Mouse (Mus musculus) cerebellum, postnatal 14 days (tissue): ENCODE results near the gene Ccdc42.

Experiments used
- DNase-seq, 2 experiments: peaks; one replicate each; pipeline ENCODE4 v3.0.0; 2021; ENCODE audit warnings: mixed read lengths in 2 of 2

Ccdc42 gene

DNA sequence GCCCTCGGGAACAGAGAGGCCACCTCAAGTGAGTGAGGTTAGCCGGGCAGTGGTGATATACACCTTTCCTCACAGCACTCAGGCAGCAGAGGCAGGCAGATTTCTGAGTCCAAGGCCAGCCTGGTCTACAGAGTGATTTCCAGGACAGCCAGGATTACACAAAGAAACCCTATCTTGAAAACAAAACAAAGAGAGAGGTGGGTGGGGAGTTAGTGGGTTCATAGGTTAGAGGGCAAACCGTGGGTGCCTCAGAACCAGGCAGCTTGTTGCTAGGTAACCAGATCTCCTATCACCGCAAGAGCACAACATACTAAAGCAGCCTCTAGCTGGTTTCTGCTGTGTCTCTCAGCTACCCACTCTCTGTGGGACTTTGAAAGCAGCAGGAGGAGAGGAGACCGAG is at the start of gene Ccdc42:
TSS of gene Ccdc42 (plus strand) at position 301 of the 400 bp plus-strand sequence.
- DNase-seq, result no peak

DNA sequence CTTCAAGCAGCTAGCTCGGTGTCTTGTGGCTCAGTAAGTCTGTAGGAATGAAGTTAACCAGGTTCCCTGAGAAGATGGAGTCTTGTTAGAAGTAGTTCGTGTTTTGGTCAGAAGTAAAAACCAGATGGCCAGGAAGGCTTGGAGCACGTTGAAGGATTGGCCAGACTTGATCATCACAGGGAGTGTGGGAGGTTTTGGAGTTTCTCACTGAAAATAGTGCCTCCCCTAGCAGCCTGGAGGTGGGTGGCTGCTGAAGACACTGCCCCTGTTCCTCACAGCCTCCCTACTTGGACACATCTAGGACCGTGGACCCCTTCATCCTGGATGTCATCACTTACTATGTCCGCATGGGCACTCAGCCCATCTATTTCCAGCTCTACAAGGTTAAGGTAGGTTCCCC is 47.2 kb upstream of the Ccdc42 start:
- no peak for DNase-seq

DNA sequence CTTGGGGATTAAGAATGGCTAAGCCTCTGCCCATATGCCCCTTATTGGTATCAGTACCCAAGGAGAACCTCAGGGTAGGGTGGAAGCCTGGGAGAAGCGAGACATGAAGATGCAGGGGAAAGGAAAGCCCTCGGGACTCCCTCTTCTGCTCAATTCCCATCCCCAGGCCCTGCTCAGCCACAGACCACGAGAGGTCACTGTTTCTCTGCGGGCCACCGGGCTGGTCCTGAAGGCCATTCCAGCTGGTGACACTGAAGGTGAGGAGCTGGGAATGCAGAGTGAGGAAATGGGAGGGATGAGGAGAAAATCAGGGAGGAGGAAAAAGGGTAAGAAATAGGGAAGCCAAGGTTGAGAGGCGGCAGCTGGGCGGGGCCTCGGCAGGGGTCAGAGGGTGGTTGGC is 42.3 kb upstream of the Ccdc42 start:
- DNase-seq, result peak; percentile 47 to 54

DNA sequence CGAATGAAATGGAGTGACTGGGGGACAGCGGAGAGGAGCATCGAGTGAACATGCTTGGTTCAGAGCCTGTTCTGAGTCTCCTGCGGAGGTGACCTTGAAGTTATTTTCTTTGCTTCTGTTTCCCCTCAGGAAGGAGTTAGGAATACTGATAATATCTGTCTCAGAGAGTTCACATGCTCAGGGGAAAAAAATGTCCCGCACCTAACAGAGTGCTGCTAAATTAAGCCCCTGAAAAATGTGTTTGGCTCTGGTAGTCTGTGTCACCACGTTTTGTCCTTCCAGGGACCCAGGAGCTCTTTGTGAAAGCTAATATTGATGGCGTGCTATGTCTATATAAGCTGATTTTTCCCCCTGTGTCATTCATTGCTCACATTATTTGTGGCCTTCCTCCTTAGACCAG is 41.6 kb upstream of the Ccdc42 start:
- DNase-seq, result no peak

DNA sequence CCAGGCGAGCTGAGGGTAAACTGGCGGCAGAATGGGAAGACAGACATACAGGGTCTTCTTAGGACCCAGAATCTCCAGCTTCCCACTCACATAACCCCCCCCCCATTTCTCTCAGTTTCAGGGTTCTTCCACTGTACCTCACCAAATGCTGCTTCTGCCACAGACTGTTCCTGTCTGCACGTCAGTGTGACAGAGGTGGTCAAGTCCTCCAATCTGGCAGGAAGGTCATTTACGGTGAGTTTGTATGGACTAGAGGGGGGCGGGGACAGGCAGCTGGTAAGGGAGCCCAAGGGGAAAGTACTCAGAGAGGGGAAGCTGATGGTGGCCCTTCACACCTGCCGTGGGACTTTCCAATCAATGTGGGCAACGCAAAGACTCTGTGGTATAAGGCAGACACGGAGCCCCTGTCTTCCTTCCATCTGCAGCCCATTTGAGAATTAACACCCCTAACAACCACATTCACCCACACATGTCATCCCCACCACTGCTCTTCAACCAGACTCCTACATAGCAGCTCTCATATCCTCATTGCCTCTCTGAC is 41.1 kb upstream of the Ccdc42 start:
- DNase-seq, result no peak

DNA sequence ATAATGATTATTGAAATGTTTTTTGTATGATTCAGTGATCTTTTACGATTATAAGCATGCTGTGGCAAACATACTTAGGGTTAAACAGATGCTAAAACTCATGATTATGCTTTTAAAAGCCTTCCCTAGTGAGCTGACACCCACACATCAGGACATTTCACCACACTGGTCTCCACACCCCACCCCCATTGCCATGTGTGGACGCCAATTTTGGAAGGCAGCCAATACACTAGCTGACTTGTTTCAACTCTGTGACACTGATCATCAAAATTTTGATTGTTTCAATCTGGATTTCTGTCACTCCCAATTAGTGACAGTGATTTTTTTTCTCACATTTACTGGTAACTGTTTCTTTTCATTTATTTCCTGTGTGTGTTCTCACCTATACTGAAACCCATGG is 39.3 kb upstream of the Ccdc42 start:
- DNase-seq, result no peak

DNA sequence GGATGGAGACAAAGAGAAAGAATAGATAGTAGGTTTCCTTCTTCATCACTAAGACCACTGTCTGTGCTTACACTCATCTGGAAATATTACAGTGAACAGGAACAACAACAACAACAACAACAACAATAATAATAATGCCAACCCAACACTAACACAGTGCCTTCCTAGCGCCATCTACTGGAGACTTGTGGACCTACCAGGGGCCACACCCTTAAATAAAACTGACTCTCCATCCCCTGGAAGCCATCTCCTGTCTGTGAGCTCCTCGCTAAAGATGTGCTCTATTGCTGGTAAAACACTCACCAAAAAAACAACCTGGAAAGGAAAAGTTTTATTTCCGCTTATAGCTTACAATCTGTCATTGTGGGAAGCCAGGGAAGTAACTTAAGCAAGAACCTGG is 37.2 kb upstream of the Ccdc42 start:
- DNase-seq, result no peak

DNA sequence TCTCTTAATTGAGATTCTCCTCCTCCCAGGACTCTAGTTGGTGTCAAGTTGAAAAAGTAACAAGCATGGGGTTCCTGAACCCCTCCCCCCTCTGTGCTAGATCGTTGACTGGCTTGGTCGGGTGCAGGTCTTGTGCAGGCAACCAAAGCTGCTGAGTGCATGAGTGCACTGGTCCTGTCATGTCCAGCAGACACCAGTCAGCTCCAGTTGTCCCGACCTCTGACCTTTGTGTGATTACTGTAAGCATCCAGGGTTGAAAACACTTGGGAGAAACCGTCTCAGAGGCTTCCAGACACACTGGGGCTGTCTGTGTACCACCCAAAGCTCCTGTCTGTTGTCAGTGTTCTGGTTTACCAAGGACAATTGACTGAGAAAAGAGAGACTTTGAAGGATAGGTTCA is 36.5 kb upstream of the Ccdc42 start:
- no peak for DNase-seq

DNA sequence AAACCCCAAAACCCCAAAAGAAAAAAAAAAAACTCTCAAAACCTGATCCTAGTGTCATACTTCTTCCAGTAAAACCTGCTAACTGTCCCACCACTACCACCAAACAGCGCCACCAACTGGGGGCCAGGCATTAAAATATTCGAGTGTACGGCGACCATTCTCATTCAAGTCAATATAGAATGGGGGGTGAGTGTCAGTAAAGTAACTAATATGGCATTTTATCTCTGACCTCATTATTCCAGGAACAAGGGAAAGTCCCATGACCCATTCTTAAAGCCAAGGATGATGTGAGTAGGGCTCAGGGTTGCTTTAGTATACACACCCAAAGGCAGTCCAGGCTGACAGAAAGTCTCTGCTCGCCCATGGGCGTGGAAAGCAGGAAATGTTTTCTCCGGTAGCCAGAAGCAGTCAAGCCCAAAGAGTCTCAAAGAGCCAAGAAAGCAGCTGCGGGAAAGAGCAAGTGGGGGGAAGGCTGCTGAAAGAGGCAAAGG is 32.8 kb upstream of the Ccdc42 start:
- peak; percentile 55 to 69 for DNase-seq

DNA sequence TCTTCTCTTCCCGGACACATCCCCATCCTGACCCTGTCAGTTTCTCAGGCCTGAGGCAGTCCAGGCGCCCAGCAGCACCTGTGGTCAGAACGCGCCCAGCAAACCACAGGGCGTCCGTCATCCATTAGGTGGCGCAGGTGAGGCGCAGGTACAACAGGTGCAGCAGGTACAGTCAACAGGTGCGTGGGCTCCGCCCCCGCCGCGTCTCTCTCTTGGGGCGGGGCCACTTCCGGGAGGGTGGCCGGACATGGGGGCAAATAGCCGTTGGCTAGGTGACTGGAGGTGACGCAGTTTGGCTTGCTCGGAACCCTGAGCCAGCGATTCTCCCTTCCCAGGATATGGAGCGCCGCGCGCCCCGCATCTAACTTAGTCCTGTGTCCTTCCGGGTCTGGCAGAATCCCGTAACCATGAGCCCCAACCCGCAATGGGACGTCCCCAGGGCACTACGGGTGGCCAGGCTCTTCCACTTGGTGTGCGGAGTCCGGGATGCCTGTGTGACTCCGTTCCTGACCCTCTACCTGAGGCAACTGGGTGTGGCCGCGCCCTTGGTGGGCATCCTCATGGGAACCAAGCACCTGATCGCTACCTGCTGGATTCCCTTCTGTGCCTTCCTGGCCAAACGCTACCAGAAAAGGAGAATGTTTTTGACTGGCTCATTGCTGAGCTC is 30.8 kb upstream of the Ccdc42 start, which contains the start of gene Mfsd6l:
TSS of gene Mfsd6l (plus strand) at position 269 of the 667 bp plus-strand sequence.
- peak; percentile 61 to 81 for DNase-seq

DNA sequence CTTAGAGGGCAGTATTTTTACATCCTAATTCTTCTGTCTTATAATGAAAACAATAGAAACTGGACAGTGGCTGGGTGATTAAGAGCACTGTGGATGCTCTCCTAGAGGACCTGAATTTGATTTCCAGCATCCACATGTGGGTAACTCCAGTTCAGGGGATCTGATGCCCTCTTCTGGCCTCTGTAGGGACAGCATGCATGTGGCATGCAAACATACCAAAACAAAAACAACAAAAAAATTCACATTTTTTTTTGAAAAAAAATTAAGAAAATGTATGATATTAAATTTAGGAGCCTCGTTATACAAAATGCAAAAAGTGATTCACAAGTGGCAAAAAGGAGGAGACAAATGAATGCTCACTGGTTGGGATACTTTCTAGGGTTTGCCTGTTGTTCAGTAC is 27.3 kb upstream of the Ccdc42 start:
- DNase-seq, result peak in 1 of 2 experiments; percentile 36

DNA sequence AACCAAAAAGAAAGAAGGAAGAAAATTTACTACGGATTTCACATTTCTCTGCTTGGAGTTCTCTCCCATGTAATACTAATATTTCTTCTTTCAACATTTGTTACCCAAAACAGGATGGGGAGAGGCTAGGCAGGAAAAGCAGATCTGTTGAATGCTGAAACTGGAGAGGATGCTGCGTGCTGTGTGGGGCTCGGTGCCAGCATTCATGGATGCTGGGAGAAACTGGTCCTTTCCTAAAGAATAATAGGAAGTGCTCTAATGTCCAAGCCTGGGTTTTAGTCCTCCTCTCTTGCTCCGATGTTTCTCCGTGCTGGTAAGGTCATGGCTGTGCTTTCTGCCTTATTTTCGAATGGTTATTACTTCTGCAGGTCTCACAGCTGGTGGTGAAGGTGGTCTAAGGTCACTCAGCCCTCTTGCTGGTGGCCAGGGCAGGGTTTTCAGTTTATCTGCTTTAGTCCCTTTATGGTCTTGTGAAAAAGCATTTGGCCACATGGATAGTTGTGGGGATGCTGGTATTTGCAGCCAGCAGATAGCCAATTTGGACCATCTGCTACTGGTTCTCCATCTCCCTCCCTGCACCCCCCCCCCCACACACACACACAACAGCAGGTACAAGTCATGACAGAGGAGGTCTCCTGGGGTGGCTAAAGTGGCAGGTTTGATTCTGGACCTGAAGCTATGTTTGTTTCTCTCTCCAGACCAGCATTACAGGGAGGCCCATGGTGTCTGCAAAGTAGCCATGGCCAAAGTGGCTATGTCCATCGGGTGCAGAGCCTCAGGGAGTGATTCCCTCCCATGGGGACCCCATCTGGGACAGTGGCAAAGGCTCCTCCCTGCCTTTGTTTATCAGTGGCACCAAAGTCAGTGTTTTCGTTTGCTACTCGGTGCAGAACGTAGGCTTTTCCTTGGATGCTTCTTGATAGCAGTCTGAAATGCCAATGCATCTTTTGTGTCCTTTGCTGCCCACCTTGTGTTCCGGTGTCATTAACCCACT is 24.6 kb upstream of the Ccdc42 start:
- DNase-seq, result peak; percentile 73 to 83

DNA sequence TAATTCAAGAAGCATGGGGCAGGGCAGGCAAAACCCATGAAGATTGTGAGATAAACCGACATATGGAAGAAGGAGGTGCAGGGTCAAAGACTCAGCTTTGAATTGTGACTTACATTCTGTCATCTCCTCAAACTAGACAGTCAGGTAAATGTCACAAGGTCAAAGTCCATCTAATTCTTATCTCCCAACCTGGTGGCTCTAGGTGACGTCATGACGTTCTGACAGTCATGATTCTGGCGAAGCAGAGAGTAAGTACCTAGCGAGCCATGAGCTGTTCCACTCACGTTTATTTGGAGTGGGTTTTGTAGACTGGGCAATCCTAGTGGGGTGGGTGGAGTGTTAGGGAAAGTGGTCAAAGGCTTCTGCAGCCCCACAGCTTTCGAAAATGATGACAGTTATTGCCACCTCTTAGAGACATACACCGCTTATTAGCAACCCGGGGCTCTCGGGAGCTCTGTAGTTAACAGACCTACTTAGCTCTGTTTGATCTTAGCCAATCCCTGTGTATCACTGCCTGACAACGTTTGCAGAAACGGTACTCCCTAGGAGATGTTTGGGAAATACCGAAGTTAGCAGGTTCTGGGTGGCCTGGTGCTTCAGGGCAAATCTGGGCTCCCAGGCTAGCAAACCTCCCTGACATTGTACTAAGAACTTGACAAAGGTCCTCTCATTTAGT is 22.3 kb upstream of the Ccdc42 start:
- no peak for DNase-seq

DNA sequence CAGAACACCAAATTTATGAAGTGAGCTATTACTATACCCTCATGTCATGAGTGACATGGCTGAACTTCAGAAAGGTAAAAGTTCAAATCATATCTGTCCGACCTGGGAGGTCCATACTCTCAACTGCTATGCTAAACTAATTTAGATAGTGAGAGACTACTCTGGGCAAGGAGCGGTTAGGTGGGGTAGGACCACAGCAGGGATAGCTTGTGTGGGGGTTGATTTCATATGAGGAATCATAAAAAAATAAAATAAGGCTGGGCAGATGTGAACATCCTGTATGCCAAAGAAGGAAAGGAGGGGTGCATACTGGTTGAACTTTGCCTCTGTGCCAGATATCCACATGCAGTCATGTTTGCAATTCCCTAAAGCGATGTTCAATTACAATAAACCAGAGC is 21.8 kb upstream of the Ccdc42 start:
- no peak for DNase-seq

DNA sequence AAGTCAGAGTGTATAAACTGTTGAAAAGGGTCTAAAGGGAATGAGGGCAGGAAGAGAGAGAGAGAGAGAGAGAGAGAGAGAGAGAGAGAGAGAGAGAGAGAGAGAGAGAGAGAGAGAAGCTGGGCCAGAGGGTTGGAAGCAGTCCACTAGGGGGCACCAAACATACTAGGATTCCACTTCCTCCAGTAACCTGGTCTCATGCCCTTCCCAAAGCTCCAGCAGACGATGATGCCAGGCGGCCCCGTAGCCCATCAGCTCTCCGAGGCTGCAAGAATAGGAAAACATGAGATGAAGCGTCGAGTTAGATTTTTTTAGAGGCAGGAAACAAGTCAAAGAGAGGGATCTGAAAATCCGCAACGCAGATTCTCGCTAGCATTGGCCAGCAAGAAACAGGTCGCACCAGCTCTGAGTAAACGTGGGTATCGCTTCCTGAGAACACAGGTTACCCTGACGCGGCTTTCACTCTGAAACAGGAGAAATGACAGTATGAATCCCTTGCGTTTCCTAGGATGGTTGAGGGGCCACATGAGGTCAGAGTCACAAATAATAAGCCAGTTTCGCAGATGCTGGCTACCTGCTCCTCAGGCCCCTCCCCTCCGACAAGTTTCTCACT is 20.3 kb upstream of the Ccdc42 start:
- DNase-seq, result peak; percentile 93 to 97

DNA sequence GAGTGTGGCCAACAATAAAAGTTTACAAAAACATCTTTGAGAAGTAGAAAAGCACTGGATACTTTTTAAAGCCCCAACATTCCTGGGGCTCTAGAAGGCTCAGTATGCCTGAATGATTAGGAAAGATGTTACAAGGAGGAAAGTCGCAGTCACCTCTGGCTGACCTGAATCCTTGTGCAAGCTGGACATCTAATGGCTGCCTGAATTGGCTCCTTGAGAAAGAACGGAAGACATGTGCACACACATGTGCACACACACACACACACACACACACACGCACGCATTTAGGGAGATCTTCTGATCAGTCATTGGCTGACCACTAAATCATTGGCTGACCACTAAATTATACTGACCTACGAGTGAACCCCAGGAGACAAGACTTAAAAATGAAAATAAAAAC is 16.0 kb upstream of the Ccdc42 start:
- no peak for DNase-seq

DNA sequence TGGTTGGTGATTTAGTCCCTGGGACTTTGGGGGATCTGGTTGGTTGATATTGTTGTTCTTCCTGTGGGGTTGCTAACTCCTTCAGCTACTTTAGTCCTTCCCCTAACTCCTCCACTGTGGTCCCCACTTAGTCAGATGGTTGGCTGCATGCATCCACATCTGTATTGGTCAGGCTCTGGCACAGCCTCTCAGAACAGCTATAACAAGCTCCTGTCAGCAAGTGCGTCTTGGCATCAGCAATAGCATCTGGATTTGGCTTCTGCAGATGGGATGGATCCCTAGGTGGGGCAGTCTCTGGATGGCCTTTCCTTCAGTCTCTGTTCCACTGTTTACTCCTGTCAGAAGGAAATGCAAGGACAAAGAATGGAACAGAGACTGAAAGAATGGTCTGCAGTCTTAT is 9.7 kb upstream of the Ccdc42 start:
- DNase-seq, result no peak

DNA sequence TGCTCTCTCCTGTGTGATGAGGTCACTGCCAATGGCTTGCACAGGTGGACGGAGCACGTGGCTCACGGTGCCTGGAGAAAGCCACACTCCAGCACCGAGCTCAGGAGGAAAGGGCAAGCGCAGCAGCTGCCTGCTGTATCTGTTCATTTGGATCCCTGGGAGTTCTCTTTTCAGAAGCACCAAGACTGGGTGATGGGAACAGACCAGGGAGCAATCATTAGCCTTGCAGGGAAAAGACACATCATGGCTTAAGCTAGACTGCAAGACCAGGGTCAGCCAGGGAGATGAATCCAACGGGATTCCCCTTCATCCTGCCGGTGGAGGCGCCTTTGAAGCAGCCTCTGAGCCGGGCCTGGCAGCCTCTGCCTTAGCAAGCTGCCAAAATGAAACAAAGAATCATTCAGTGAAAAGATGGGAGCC is 7.3 kb upstream of the Ccdc42 start:
- DNase-seq, result peak; percentile 83 to 84

DNA sequence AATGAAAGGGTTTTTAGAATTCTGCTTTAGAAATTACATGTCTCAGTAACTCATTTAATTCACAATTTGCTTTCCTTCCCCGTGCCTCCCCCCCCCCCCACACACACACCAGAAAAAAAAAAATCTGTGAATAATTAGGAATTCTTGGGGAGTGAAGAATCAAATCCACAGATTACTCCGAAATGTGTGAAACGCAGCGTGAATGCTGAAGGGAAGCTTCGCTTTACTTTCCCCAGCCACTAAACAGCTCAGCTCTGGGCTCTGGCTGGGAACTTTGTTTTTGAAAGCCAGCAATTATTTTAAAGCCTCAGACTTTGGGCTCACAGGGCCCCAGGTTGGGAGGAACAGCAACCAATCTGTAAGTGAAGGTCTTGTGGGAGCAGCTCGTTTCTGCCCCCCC is 6.3 kb upstream of the Ccdc42 start:
- DNase-seq, result no peak

DNA sequence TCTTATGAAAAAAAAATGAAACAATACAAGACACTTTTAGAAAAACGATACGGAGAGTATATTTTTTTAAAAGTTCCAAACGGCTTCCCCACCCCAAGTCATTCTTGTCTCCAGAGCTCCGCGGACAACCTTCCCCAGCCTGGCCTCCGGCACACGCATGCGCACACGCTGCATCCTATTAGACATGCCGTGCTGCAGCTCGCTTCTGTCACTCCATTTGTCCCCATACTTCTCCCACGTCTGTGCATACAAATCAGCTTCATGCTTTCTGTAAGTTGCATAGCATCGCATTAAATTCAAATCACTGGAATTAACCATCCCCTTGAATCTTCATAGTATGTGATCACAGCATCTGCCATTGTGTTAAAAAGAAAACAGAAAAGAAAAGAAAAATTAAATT is 3.6 kb upstream of the Ccdc42 start:
- peak; percentile 64 to 72 for DNase-seq

DNA sequence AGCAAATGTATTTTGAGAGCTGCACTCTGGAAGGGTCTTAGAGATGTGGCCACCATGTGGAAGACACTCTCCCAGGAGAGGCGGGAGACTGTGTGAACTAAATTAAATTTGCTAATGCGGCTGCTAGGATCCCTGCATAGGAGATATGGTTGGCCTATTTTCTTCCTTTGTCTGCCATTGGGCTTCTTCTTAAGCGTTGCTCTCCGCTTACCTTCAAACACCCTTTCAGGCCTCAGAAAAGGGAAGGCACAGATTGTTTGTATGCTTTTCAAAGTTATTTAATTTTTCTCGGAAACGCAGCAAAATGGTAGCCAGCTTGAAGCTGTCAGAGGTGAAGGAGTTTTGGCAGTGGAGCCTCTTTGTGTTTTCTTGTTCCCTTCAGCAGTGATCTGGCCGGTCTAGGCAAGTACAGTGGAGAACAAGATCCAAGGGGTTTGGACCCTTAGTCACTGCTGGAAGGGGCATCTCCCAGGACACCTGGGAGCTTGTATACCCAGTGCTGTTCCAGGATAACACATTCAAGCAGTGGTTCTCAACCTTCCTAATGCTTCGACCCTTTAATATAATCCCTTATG is 2.8 kb upstream of the Ccdc42 start:
- DNase-seq, result no peak

DNA sequence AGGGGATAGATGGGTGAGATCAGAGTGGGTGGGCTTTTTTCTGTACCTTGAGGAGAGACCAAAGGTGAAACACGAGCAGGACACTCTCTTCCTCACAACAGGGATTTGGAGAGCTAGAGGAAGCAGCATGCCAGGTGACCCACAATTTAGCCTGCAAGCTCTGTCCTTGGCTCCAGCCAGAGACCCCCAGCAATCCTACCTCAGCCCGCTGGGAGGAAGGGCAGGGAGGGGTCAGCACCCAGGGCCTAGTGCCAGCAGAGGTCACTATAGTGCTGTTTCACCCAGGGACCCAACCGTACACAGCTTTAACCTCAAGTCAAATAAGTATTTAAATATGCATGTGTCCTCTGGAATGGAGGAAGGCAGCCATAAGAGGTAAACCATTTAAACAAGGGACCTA is 931 bp upstream of the Ccdc42 start:
- DNase-seq, result peak; percentile 30 to 49
